Mouse (Mus musculus): ENCODE measurements around the gene Gm20604.

GRCm38 (mm10) chr12:102706833-102707463 is 51.5 kb downstream of the Gm20604 start:
- TF ChIP-seq CTCF (IDR thresholded peaks at IDR 0.05; ENCODE audit: extremely low read depth, insufficient read depth, insufficient read length, insufficient replicate concordance) (no peak), POLR2A (IDR thresholded peaks at IDR 0.05; ENCODE audit: low read depth, low read length) (no peak)

Data from spleen, adult 2 months (tissue).